Mouse (Mus musculus): Measurements from ENCODE around the gene 2810459M11Rik.

2810459M11Rik gene

DNA sequence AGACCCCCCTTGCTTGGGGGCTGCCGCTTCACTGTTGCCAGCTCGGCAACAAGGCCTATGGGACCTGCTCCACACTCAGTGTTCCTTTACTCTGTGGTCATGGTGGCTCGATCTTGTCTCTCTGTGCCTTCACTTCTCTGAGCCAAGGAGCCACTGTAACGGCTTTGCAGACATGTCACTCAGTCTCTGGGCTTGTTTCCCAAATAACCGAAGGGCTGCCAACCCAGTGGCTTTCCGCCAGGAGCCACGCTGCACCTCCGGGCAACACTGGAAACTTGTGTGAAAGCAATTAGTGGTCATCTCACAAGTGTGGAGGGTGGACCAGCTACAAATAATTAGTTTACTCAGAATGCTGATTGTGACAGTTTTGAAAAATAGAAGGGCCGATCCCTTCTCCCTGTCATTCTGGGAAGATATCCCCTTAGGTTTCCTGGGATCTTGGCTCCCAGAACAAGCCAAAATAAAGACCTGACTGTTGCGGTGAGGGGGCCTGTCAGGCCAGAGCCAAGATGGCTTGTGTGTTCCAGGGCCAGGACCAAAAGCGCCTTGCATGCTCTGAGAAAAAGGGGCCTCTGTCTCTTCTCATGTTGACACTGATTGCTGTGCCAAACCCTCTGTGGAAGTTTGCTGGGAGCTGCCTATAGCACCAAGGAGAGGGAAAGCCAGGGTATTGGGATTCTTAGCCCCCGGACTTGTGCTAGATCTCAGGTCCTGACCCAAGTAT, 7.7 kb downstream of the 2810459M11Rik start:
- no peak for DNase-seq

GRCm38 (mm10) chr1:86054943-86055342, 9.3 kb downstream of the 2810459M11Rik start:
- no peak for DNase-seq

DNA sequence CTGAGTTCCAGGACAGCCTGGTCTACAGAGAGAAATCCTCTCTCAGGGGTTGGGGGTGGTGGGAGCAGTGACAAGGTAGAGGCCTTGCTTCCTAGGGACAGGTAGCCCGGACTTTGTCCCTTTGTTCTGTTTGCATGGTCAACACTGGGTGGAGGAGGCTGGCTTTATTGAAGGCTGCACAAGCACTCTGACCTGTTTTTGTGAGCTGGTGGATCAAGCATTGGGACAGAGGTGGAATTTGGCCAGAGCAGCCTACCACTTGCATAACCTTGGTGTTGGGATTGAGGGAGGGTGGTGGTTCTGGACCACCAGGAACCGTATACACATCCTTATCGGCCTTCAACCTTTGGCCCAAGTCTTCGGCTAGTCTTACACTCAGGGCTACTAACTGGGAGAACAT, 10.6 kb downstream of the 2810459M11Rik start:
- no peak for DNase-seq

DNA sequence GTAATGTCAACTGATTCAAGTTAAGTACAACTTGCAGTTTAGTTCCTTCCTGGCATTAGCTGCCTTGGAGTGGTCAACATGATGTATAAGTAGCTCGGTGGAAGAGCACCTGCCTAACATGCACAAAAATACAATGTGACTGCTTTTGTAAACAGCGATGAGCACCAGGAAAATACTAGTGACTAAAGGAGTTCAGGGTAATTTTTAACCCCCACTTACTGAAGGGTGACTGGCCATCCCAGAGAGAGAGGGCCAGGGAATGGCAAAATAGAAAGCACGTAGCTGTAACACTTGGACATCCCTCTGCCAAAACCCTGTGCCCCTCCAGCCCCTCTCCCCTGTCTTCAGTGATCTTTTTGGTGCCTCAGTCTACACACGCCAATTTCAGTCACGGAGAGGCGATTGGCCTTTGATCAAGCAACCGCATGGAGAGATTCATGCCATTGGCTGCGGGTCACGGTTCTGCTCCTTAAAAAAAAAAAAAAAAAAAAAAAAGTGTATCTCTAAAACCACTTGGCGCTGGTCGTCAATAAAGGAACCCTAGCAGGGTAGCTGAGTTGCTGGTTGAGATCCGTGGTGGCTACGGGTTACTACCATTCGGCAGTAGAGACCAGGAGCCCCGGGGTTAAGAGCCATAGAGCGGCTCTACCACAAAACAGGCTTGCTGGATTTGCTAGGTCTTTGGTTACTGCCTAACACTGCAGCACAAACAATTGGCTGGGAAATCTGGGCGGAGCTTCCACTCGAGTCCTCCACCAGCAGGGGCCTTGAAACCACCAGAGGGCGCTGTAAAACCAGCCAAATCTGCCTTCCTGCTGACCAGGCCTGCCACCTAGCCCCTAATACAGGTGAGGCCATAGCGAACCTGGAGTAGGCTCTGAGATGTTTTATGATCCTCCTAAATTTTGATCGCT, 13.4 kb downstream of the 2810459M11Rik start:
- peak; percentile 96 for DNase-seq

DNA sequence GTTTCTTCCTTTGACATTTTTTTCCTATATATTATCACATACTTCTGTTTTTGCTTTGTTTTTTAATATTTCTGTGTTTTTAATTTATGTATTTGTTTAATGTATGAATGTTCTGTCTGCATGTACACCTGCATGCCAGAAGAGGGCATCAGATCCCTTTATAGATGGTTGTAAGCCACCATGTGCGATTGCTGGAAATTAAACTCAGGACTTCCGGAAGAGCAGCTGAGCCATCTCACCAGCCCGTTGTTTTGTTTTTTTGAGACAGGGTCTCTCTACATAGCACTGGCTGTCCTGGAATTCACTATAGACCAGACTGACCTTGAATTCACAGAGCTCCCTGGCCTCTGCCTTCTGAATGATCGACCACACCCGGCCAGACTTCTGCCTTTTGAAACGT, 16.9 kb downstream of the 2810459M11Rik start:
- no peak for DNase-seq

DNA sequence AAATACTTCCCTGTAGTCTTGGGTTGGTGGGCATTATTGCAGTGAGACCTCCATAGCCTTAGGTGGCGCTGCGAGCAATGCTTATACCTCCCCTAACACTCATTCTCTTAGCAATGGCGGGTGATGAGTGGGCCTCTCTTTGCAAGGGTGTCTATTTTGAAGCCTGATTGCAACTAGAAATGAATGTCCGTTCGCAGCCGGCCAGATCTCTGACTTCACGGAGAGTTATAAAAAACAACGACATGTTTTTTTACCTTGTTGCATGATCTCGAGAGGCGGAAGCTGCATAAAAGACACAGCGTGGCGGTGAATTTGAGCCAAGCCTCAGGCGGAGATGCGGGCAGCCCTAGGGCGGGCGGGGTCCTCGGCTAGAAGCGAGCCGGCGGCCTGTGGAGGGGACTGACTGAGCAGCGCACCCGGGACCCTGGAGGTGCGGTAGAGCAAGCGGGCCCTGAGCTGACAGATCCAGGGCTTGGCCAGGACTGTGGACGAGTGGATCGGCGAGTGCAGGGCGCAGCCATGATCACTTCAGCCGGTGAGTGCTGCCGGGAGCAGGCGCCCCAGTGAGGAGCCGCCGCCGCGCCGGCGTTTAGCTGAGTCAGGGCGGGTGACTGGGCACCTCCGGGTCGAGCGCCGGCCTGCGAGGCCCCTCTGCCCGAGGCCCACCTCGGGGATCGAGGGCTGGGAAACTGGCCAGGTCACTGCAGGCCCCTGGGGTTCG, 18.8 kb downstream of the 2810459M11Rik start, which contains the start of gene Psmd1:
Psmd1 (plus strand) TSS at position 117 of the 721 bp plus-strand sequence.
- peak; percentile 89 for DNase-seq

DNA sequence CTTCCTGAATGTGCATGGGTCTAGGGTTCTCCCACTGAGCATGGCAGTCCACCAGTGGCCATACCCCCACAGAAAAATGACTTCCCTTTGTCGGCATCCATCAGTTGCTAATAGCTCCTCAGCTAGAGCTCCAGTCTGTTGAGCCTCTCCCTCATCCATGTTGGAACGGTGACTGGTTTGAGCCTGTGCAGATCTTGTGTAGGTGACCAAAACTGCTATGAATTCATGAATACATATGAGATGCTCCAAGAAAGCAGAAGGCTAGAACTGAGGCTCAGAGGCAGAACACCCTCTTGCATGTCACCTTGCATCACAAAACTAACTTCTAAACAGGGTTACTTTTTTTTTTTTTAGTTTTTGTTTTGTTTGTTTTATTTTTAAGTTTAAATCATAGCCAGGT, 30.9 kb downstream of the 2810459M11Rik start:
- DNase-seq: no peak

DNA sequence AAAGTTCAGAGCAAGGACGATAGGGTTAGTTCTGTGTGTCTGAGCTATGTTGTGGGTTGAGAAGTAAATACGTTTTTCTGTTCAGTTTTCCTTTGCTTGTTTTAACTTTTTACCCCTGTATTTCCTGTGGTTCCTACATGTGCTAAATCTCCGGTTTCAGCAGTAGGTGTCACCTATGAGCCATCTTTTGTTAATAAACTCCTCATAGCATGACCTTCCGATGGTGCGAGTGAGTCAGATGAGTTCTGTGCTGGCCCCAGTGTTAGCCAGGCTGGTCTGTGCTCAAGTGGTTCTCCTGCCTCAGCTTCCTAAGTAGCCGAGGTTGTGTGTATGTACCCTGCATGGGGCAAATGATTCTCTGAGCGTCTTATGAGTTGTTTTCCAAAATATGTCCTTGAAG, 48.8 kb downstream of the 2810459M11Rik start:
- DNase-seq: no peak

- DNase-seq: no peak
Observed at GRCm38 (mm10) chr1:86105054-86105453, 59.4 kb downstream of the 2810459M11Rik start.
